Mouse (Mus musculus) heart, adult 18-20 months (tissue): ENCODE results near the gene Map4k2. TPM values are rescaled to one million over a fixed set of nuclear protein-coding genes. Genes with fewer than 3 reads are reported as not detected.
"Not testable (repeated sequence)": the region's sequence is repeated elsewhere in the genome, so short reads cannot be mapped to it uniquely, and the experiment has no call there.

Experiments used
- DNase-seq, 2 experiments: peaks; one replicate each; pipeline ENCODE4 v3.0.0; 2021 to 2022; ENCODE audit warnings: mixed read lengths in 1 of 2
- long read RNA-seq, 2 experiments: library from polyadenylated mRNA; stranded (forward); transcript quantifications; one replicate each; pipeline ENCODE4 v2.0.0; 2021
- total RNA-seq, 2 experiments: library from RNA; stranded (reverse); gene quantifications; 2 replicates each; pipeline ENCODE4 v1.2.3; 2021

Map4k2 gene
- total RNA-seq, result 10 to 100 TPM; 30.7 to 43.0 TPM
- long read RNA-seq, experiment 1, full-length matches to known transcripts, result 8 of 18 reads
- long read RNA-seq, experiment 1, partial matches to known transcripts, result 5 of 18 reads
- long read RNA-seq, experiment 1, other reads (novel, unspliced or antisense), result 5 of 18 reads
- long read RNA-seq, experiment 2, full-length matches to known transcripts, result 2 of 8 reads
- long read RNA-seq, experiment 2, partial matches to known transcripts, result 4 of 8 reads
- long read RNA-seq, experiment 2, other reads (novel, unspliced or antisense), result 2 of 8 reads

GRCm38 (mm10) chr19:6340524-6341452, at the start of gene Map4k2:
Gene Map4k2 (plus strand): TSS chr19:6341135.
- peak; percentile 89 to 92 for DNase-seq

- peak in 1 of 2 experiments; percentile 55 for DNase-seq
These were observed 48.7 kb upstream of the Map4k2 start for GRCm38 (mm10) chr19:6292262-6292661.

- no peak for DNase-seq
These were observed 46.6 kb upstream of the Map4k2 start for GRCm38 (mm10) chr19:6294301-6294700.

DNA sequence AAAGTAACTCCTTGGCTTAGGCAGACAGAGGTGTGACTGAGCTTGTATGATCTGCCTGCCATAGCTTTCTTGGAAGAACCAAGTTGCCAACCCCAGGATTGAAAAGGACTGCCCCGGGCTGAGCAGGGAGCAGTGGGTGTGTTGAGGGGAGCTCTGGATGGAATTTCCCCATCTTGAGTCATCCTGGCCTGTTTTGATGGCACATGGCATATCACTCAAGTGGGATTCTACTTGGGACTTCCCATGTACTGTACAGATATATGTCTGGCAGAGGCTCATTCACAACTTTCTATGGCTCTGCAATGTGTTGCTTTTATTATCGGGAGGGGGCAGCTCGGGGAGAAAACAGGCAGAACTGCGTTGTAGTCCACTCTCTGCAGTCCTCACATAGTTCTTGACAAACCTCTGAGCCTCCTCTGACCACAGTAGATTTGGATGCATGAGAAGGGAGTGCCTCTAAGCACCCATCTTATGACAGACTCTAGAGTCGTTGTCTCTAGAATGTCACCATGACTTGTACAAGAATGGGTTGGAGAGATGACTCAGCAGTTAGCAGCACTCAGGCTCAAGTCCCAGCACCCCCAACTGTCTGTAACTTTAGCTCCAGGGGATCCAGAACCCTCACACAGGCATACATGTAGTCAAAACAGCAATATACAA, 44.3 kb upstream of the Map4k2 start:
- no peak for DNase-seq

DNA sequence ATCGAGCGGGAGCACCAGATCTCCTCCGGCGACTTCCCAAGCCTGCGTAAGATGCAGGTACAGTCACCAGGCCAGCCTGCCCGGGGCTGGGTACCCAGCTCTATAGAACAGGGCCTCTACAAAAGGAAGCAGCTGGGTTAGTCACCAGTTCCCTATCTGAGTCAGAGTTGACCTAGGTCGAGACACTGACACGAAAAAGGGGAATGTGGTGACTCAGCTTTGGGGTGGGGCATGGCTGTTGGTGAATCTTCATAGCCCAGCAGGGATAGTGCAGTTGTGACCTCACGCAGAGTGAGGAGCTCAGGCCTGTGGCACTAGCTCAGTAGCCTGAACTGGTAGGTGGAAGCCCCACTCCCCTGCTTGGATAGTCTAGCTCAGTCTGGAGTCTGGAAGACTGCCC, 43.3 kb upstream of the Map4k2 start:
- peak; percentile 67 to 87 for DNase-seq

DNA sequence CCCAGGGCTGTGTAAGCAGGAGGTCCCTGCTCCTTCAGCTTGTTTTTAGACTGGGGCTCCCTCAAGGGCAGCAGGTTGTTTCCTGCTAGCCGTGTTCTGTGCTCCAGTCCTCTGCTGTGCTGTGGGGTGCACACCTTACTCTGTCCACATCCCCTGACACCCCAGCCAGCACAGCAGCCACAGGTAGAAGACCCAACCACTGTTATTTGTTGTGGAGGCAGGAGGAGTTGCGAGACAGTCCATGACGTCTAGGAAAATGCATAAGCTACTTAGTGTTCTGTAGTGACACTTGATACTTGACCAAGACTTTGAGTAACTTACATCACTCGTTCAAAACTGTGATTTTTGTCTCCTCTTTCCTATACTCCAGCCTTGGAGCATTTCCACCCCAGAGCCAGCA, 41.9 kb upstream of the Map4k2 start:
- DNase-seq, result no peak

DNA sequence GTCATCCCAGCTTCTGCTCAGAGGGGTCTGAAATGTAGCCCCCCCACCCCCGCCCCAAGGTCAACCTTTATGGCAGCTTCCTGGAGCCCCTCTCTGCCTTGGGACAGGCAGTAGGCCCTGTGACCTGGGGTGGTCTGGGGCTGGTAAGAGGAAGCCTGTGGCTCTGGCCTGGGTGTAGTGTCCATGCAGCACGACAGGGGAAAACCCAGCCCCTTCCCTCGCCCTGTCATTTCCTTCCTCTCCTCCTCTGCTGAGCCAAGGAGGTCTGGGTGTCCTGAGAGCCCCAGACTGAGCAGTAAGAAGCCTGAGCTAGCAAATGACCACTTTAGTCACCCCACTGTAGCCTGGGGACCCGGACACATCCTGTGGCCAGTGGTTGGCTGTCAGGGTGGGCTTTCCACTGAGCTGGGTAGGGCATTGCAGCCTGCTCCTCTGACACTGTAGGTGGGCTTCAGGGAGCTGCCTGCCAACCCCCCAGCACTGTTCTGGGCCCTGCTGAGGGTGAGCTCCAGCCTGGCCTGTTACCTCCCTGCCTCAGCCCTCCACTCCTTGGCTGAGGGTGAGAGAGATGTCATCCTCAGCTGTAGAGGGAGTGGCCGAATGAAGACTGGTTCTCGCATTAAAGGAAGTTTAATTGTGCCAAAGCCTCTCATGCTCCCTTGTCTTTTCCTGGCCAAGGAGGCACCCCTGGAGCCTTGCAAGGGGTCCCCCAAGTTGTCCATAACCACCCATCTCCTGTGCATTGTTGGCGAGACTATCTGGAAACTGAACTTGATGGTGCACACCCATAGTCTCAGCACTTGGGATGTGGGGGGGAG, 41.3 kb upstream of the Map4k2 start:
- peak; percentile 50 to 82 for DNase-seq

- peak; percentile 75 to 89 for DNase-seq
These were observed 40.5 kb upstream of the Map4k2 start for GRCm38 (mm10) chr19:6300402-6300841.

DNA sequence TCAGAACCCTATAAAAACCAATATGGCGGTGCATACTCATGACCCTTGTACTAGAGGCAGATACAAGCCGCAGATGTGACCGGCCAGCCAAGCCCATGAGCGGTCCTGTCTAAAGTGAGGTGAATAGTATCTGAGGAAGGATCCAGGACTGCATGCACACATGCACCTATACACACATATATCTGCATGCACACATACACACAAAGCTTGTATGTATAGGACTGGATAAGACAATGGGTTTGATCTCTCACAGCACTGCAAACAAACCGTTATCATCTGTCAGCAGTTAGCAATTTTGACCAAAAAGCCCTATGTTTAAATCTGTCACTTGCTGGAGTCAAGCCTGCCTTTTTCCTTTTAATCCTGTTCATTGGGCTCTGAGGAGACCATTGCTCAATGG, 38.8 kb upstream of the Map4k2 start:
- no peak for DNase-seq

GRCm38 (mm10) chr19:6302522-6302921, 38.4 kb upstream of the Map4k2 start:
- peak; percentile 72 to 92 for DNase-seq

DNA sequence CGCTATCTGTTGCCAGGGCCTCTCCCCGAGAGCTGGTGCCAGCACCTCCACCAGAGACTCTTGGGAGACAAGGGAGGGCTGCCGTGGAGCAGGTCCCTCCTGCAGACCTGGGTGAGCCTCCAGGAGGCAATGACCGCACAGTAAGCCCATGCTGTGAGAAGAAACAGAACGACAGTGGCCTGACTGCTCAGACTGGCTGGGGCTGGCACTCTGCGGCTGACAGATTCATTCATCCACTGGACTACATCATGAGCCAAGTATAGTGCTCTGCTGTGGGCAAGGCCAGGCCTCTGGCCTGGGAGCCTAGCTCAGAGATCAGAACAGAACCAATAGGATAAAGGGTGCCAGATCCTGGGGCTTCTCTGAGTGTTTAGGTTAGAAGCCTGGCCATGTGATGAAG, 37.1 kb upstream of the Map4k2 start:
- DNase-seq, result no peak

DNA sequence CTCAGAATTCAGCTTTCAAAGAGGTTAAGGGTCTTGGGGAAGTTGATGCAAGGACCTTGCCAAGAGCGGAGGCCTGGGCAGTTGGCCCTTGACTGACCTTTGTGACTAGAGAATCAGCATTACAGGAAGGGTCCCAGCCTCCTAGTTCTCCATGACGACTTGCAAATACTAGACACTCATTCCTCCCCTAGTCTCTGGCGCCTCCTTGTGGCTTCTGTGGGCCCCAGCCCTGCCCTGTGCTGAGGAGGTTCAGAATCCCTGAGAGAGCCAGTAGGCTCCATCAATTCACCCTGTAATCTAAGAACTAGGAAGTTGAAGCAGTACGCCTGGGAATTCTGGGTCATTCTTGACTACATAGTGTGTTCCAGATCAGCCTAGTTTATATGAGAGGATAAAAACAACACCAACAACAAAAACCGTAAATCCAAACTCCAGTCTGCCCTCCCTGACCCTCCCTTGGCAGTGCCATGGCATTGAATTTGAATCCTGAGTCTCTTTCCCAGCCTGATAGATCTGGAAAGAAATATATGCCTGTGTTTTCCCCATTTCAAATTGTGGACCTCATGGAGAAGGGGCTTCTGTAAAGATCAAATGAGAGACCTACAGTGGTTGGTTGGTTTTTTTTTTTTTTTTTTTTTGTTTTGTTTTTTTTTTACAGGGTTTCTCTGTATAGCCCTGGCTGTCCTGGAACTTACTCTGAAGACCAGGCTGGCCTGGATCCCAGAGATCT, 36.0 kb upstream of the Map4k2 start:
- peak; percentile 94 to 97 for DNase-seq

GRCm38 (mm10) chr19:6305517-6306115, 35.3 kb upstream of the Map4k2 start:
- no peak for DNase-seq

DNA sequence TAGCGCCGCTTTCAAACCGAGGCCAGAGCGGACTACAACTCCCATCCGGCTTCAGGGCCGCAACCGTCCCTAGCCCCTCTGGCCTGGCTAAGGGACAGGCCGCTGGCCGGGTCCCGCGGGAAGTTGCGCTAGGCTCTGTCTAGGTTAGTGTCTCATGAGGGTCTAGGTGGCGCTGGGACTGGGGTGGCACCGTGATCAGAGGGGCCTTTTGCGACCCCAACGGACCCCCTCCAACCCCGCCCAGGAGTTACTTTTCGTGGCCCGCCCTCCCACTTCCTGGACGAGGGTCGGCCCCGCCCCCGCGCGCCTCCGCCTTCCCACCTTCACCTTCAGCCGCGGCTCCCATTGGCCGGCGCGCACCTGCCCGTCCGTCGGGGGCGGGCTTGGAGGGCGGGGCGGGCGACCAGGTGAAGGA, 34.8 kb upstream of the Map4k2 start, which contains the start of gene Cdc42bpg:
Gene Cdc42bpg, plus strand, starts transcription at position 320 of the 415 bp plus-strand sequence.
- DNase-seq, result peak; percentile 90 to 92

DNA sequence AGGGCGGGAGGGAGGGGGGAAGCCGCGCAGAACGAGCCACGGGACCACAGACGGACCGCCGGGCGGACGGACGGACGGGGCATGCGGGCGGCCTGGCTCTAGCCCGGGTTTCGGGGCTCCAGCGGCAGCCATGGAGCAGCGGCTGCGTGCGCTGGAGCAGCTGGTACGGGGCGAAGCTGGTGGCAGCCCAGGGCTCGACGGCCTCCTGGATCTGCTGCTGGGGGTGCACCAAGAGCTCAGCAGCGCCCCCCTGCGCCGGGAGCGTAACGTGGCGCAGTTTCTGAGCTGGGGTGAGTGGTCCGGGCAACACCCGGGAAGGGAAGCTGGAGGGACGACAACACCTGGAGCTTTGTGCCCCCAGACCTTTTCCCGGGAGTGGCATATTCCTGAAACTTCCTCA, 34.3 kb upstream of the Map4k2 start:
- DNase-seq, result peak; percentile 76 to 82

DNA sequence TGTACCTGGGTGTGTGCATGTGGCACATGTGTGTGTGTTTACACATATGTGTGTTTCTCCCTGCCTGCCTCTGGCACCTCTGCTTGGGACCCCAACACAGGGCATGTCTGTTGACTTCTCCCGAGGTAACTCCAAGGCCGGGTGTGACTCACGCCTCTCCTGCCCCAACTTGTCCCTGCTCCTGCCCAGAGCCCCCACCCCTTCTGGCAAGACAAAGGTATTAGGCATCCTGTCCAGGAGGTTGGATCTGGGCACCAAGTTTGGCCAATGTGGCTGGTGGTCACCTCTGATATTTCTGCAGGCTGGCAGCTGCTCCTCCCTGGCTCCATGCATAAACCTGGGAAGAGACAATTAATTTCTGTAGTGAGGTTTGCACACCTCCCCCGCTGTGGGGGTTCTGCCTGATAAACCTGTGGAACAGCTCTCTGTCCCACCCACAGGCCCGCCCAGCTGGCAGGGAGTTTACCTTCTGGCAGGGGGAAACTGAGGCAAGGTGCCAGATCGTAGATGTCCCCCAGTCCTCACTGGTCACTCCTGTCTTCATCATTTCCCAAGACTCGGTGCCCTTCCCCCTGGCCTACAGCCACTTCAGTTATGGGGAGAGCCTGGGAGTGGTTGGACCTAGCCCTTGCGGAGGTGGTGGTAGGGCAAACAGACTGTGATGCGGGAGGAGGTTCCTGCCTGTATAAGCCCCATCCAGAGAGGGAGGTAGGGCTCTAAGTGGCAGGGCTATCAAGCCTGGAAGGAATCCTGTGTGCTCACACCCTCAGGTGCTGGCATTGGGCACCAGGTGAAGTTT, 33.0 kb upstream of the Map4k2 start:
- no peak for DNase-seq

GRCm38 (mm10) chr19:6310181-6310580, 30.8 kb upstream of the Map4k2 start:
- no peak for DNase-seq

- DNase-seq, result not testable (repeated sequence)
These were observed 29.2 kb upstream of the Map4k2 start for GRCm38 (mm10) chr19:6311783-6312182.

DNA sequence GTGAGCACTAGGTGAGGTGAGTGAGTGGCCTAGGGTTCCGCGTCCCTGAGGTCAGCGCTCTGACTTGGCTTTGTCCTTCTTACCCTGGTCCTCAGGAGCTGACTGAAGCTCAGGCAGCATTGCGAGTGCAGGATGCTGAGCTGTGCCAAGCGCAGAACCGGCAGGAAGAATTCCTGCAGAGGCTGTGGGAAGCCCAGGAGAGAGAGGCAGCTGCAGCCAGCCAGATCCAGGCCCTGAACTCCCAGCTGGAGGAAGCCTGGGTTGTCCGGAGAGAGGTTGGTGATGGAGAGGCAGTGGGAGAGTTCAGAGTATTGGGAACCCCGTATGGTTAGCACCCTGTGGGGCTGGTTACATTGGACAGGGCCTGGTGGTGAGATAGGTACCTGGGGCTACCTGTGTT, 27.1 kb upstream of the Map4k2 start:
- no peak for DNase-seq

GRCm38 (mm10) chr19:6314513-6314912, 26.4 kb upstream of the Map4k2 start:
- DNase-seq, result peak in 1 of 2 experiments; percentile 16
